ENCODE assay signal across 13 mouse cellular contexts in genomic region chr11:34544631-34545030, GRCm38 (mm10).
DNase-seq lines count a peak whose midpoint lies in the region; ATAC-seq and TF ChIP-seq lines count a peak whose summit lies in the region.
"Had no signal": no experiment of that assay in that cellular context is flagged by ENCODE, and none has a peak within 500 bp of the region (broad histone marks: within the 10 kb centered on the region; RNA-seq: fewer than 3 reads in every experiment).

No protein-coding gene starts in this region.

- H3K27ac ChIP-seq in left cerebral cortex, adult 2 months, result no peak overlapping the region
- H3K27ac ChIP-seq: neural tube, embryonic 15.5 days had no signal

- no peak for DNase-seq in frontal cortex, adult 2 months (ENCODE audit: extremely low spot score in 1 of 2, low spot score in 1 of 2)
- DNase-seq in 3T3-L1 (ENCODE audit: low read depth, low spot score) (peak; percentile 3), G1E (ENCODE audit: low spot score) (no peak)
- DNase-seq in forelimb bud, embryonic 11.5 days (ENCODE audit: low read depth, low spot score), result peak; percentile 38
- no peak for DNase-seq in gastrocnemius, postnatal 36 days
- no peak for DNase-seq in left cerebral cortex, adult 2 months (ENCODE audit: extremely low spot score in 1 of 2, low spot score in 2 of 2)
- DNase-seq in kidney, postnatal 25 days, result no peak
- DNase-seq: adrenal gland, postnatal 25 days; heart, adult 18-20 months; kidney, postnatal 14 days; left cerebral cortex, postnatal 4 days had no signal

- no peaks in the 10 kb centered on the region for H3K4me1 ChIP-seq in G1E (ENCODE audit: insufficient read depth, low read depth, low read length)
- H3K4me1 ChIP-seq: neural tube, embryonic 15.5 days had no signal

- no peaks in the 10 kb centered on the region for H3K27me3 ChIP-seq in G1E (ENCODE audit: insufficient read depth, low read length)
- H3K27me3 ChIP-seq: neural tube, embryonic 15.5 days had no signal

- ATAC-seq in frontal cortex, adult (ENCODE audit: low TSS enrichment), result peak; percentile 31; the same call in 1 of the 2 replicates
- ATAC-seq in G1E (ENCODE audit: extremely low read depth, insufficient number of reproducible peaks, low FRiP score, poor library complexity, severe bottlenecking), result peak; percentile 54

- H3K4me3 ChIP-seq in G1E (ENCODE audit: low read depth, low read length), result no peak overlapping the region
- H3K4me3 ChIP-seq in left cerebral cortex, adult 2 months, result no peak overlapping the region
- H3K4me3 ChIP-seq: neural tube, embryonic 15.5 days had no signal

- no peaks in the 10 kb centered on the region for H3K36me3 ChIP-seq in G1E (replicated peaks)
- H3K36me3 ChIP-seq: neural tube, embryonic 15.5 days had no signal

- intact Hi-C loops in gastrocnemius, postnatal 36 days (cut with DNase I), result no loop called here
- intact Hi-C loops in left cerebral cortex, adult 2 months (cut with DNase I), result no loop called here

- peaks cover 7% of the 10 kb centered on the region for H3K9me3 ChIP-seq in G1E (replicated peaks)

- TF ChIP-seq CTCF in G1E (IDR thresholded peaks at IDR 0.05; ENCODE audit: low read depth, low read length), result no peak
- TF ChIP-seq CTCF in left cerebral cortex, adult 2 months (IDR thresholded peaks at IDR 0.05), result no peak

Comparison
In these comparisons a context has a peak if more than half of its experiments do, and no peak if none do; other contexts are left out.
1. DNase-seq: peak in 3T3-L1 (single experiment) and forelimb bud, embryonic 11.5 days (single experiment); none in frontal cortex, adult 2 months (0 of 2), G1E (single experiment), gastrocnemius, postnatal 36 days (0 of 2), left cerebral cortex, adult 2 months (0 of 2) and kidney, postnatal 25 days (0 of 2).